Mouse (Mus musculus): ENCODE measurements around the gene Scamp4. TPM values are rescaled to one million over a fixed set of nuclear protein-coding genes. Genes with fewer than 3 reads are reported as not detected.

The Scamp4 gene
- polyA plus RNA-seq, 1 experiment, result 63.9 TPM

DNA sequence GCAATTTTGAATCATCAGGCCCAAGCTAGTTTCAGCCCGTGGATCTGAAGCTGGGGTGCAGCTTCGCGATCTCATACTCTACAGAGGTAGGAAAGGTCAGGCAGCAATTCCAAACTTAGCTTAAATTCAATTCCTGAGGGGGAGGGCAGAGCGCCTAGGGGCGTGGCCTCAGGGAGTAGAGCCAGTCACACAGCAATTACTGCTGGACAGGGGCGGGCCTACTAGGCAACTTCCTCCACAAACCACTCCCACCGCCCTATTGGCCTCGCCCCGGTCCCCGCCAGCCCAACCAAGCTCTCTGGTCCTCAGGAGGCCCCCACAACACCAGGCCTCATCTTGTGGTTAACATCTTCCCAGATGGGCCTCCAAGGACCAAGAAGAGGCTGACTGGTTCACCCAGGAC lies 33.0 kb upstream of the Scamp4 start:
- TF ChIP-seq CTCF (IDR thresholded peaks at IDR 0.05; ENCODE audit: extremely low read depth, insufficient read depth, low read length), result no peak
- TF ChIP-seq POLR2A (IDR thresholded peaks at IDR 0.05; ENCODE audit: extremely low read depth, insufficient read depth, low read length), result no peak
- Histone ChIP-seq H3K27ac (ENCODE audit: insufficient read depth, low read length) (no peak overlapping the region), H3K4me3 (ENCODE audit: insufficient read depth, low read length) (no peak overlapping the region), H3K4me1 (ENCODE audit: control insufficient read depth, insufficient read depth, low read length) (peaks cover 13% of the 10 kb centered on the region; the same call in 1 of the 2 replicates)

- no peak overlapping the region for H3K4me3 ChIP-seq (ENCODE audit: insufficient read depth, low read length)
- peaks cover 13% of the 10 kb centered on the region; the same call in 1 of the 2 replicates for H3K4me1 ChIP-seq (ENCODE audit: control insufficient read depth, insufficient read depth, low read length)
- TF ChIP-seq POLR2A (IDR thresholded peaks at IDR 0.05; ENCODE audit: extremely low read depth, insufficient read depth, low read length), result no peak
- TF ChIP-seq CTCF (IDR thresholded peaks at IDR 0.05; ENCODE audit: extremely low read depth, insufficient read depth, low read length), result no peak
- H3K27ac ChIP-seq (ENCODE audit: insufficient read depth, low read length), result peak overlapping the region; percentile 54; the same call in 1 of the 2 replicates
Measured at GRCm38 (mm10) chr10:80570419-80570818, 32.3 kb upstream of the Scamp4 start.

GRCm38 (mm10) chr10:80570871-80571836 lies 31.5 kb upstream of the Scamp4 start:
- Histone ChIP-seq H3K27ac (ENCODE audit: insufficient read depth, low read length) (peak overlapping the region; percentile 54), H3K4me3 (ENCODE audit: insufficient read depth, low read length) (0 out of 2 replicates have a peak overlapping the region, but pooled peaks have one; percentile 1), H3K4me1 (ENCODE audit: control insufficient read depth, insufficient read depth, low read length) (peaks cover 13% of the 10 kb centered on the region; the same call in 1 of the 2 replicates)
- TF ChIP-seq CTCF (IDR thresholded peaks at IDR 0.05; ENCODE audit: extremely low read depth, insufficient read depth, low read length), result no peak
- no peak for TF ChIP-seq POLR2A (IDR thresholded peaks at IDR 0.05; ENCODE audit: extremely low read depth, insufficient read depth, low read length)

DNA sequence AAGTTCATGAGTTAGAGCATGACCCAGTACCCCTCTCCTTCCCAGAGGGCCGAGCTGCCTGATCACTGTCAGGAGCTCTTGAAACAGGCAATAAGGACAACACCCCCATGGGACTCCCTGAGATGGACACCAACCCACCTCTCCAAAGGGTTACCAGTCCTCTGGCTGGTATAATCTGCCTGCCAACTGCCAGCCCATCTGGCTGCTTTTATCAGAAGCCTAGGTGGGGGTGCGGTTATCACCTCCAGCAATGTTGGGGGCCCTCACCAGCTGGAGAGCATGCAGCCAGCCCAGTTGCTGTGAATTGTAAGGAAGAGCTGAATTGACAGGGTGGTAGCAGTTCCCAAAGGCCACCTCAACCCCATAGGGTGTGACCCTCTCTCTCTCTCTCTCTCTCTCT lies 30.2 kb upstream of the Scamp4 start:
- Histone ChIP-seq H3K4me1 (ENCODE audit: control insufficient read depth, insufficient read depth, low read length) (peaks cover 10% of the 10 kb centered on the region; the same call in 1 of the 2 replicates), H3K27ac (ENCODE audit: insufficient read depth, low read length) (peak overlapping the region; percentile 82; the same call in 1 of the 2 replicates), H3K4me3 (ENCODE audit: insufficient read depth, low read length) (no peak overlapping the region)
- TF ChIP-seq POLR2A (IDR thresholded peaks at IDR 0.05; ENCODE audit: extremely low read depth, insufficient read depth, low read length) (no peak), CTCF (IDR thresholded peaks at IDR 0.05; ENCODE audit: extremely low read depth, insufficient read depth, low read length) (no peak)

GRCm38 (mm10) chr10:80573944-80574343 lies 28.7 kb upstream of the Scamp4 start:
- Histone ChIP-seq H3K4me1 (ENCODE audit: control insufficient read depth, insufficient read depth, low read length) (peaks cover 10% of the 10 kb centered on the region; the same call in 1 of the 2 replicates), H3K4me3 (ENCODE audit: insufficient read depth, low read length) (peak overlapping the region; percentile 63; the same call in 1 of the 2 replicates), H3K27ac (ENCODE audit: insufficient read depth, low read length) (peak overlapping the region; percentile 94)

GRCm38 (mm10) chr10:80574896-80575295 lies 27.8 kb upstream of the Scamp4 start:
- Histone ChIP-seq H3K4me1 (ENCODE audit: control insufficient read depth, insufficient read depth, low read length) (peaks cover 10% of the 10 kb centered on the region; the same call in 1 of the 2 replicates), H3K4me3 (ENCODE audit: insufficient read depth, low read length) (peak overlapping the region; percentile 63), H3K27ac (ENCODE audit: insufficient read depth, low read length) (peak overlapping the region; percentile 94)
- TF ChIP-seq POLR2A (IDR thresholded peaks at IDR 0.05; ENCODE audit: extremely low read depth, insufficient read depth, low read length) (no peak), CTCF (IDR thresholded peaks at IDR 0.05; ENCODE audit: extremely low read depth, insufficient read depth, low read length) (no peak)

More at GRCm38 (mm10) chr10:80573944-80574343, 28.7 kb upstream of the Scamp4 start:
- TF ChIP-seq CTCF (IDR thresholded peaks at IDR 0.05; ENCODE audit: extremely low read depth, insufficient read depth, low read length), result no peak
- peak; percentile 66; the same call in 1 of the 2 replicates for TF ChIP-seq POLR2A (IDR thresholded peaks at IDR 0.05; ENCODE audit: extremely low read depth, insufficient read depth, low read length)

- Histone ChIP-seq H3K4me1 (ENCODE audit: control insufficient read depth, insufficient read depth, low read length) (peaks cover 10% of the 10 kb centered on the region; the same call in 1 of the 2 replicates), H3K4me3 (ENCODE audit: insufficient read depth, low read length) (peak overlapping the region; percentile 63), H3K27ac (ENCODE audit: insufficient read depth, low read length) (peak overlapping the region; percentile 94)
- no peak for TF ChIP-seq POLR2A (IDR thresholded peaks at IDR 0.05; ENCODE audit: extremely low read depth, insufficient read depth, low read length)
- TF ChIP-seq CTCF (IDR thresholded peaks at IDR 0.05; ENCODE audit: extremely low read depth, insufficient read depth, low read length), result no peak
Measured at GRCm38 (mm10) chr10:80575925-80576324, 26.7 kb upstream of the Scamp4 start.

DNA sequence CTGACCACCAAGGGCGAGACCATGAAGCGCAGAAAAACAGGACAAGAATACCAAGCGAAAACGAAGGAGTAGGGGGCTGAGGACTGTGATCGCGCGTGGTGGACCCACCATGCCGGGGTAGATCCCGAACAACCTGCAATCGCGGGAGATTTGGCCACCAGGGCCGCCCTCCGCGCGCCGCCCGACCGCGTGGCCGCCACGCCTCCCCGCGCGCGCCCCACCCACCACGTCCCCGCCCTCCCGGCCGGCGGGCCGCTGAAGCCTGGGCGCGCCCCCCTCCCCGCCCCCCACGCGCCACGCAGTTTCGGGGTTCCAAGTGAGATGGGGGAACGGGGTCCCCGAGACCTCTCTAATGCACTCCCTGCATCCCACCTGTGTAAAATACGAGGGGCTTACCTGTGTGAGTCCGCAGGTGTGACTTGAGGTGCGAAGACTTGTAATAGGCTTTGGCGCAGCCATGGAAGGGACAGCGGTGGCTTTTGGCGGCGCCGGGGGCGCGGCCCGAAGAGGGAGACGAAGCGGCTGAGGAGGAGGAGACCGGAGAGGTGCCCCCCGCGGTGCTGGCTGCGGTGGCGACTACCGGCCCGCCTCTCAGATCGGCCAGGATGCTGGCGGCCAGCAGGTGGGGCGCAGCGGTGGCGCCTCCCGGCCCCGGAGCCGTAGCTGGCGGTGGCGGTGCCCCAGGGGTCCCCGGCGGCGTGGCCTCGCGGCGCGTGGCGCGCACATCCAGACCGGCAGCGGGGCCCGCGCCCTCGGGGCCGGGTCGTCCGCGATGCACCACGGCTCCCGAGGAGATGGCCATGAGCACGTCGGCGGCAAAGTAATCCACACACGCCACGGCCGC lies 26.1 kb upstream of the Scamp4 start:
- H3K4me3 ChIP-seq (ENCODE audit: insufficient read depth, low read length), result peak overlapping the region; percentile 63
- TF ChIP-seq POLR2A (IDR thresholded peaks at IDR 0.05; ENCODE audit: extremely low read depth, insufficient read depth, low read length), result no peak
- H3K4me1 ChIP-seq (ENCODE audit: control insufficient read depth, insufficient read depth, low read length), result peaks cover 7% of the 10 kb centered on the region; the same call in 1 of the 2 replicates

More for the DNA sequence above, 26.1 kb upstream of the Scamp4 start:
- peak overlapping the region; percentile 96 for H3K27ac ChIP-seq (ENCODE audit: insufficient read depth, low read length)

Measured in cortical plate, adult 2 months (tissue).